Mouse (Mus musculus) gastrocnemius, postnatal 14 days (tissue): ENCODE data around the gene Gm11042. TPM values are rescaled to one million over a fixed set of nuclear protein-coding genes. Genes with fewer than 3 reads are reported as not detected.
A peak's percentile ranks its signal among the peaks of the same experiment; 100 is the strongest.

Experiments used
- DNase-seq: peaks from one replicate; pipeline ENCODE4 v3.0.0; 2021; ENCODE audit warnings: mixed read lengths
- intact Hi-C: fragments of 180-260 bp; cut with DNase I; formaldehyde crosslinking; loops from one replicate; pipeline ENCODE4 v1.15.1; 2025; ENCODE audit warnings: low total_unique reads
- long read RNA-seq, 2 experiments: library from polyadenylated mRNA; stranded (forward); transcript quantifications; one replicate each; pipeline ENCODE4 v2.0.0; 2021
- total RNA-seq, 2 experiments: library from RNA; stranded (reverse); gene quantifications; 2 replicates each; pipeline ENCODE4 v1.2.3; 2021

Gm11042 gene
- not detected for total RNA-seq
- long read RNA-seq, experiment 1 = 0 reads
- long read RNA-seq, experiment 2 = 0 reads

- intact Hi-C loops = no loop called here
- DNase-seq = no peak
Observed at GRCm38 (mm10) chr12:74316344-74316973, at the start of gene Gm11042. Gene Gm11042, minus strand, starts transcription at chr12:74316394.

- intact Hi-C loops = no loop called here
Observed at GRCm38 (mm10) chr12:74364477-74364876, 48.3 kb upstream of the Gm11042 start.

GRCm38 (mm10) chr12:74363076-74363475 lies 46.9 kb upstream of the Gm11042 start:
- intact Hi-C loops = no loop called here
- no peak for DNase-seq

More at GRCm38 (mm10) chr12:74364477-74364876, 48.3 kb upstream of the Gm11042 start:
- DNase-seq = no peak

- DNase-seq = no peak
- intact Hi-C loops = no loop called here
Observed at GRCm38 (mm10) chr12:74362453-74362852, 46.3 kb upstream of the Gm11042 start.

- intact Hi-C loops = no loop called here
Observed at GRCm38 (mm10) chr12:74359791-74360190, 43.6 kb upstream of the Gm11042 start.

GRCm38 (mm10) chr12:74357806-74358205 lies 41.6 kb upstream of the Gm11042 start:
- intact Hi-C loops = no loop called here
- no peak for DNase-seq

More at GRCm38 (mm10) chr12:74359791-74360190, 43.6 kb upstream of the Gm11042 start:
- no peak for DNase-seq

GRCm38 (mm10) chr12:74342720-74343119 lies 26.5 kb upstream of the Gm11042 start:
- intact Hi-C loops = no loop called here
- no peak for DNase-seq

- no peak for DNase-seq
- intact Hi-C loops = no loop called here
Observed at GRCm38 (mm10) chr12:74340070-74340469, 23.9 kb upstream of the Gm11042 start.

- intact Hi-C loops = loop anchor here (5.0 kb wide), 1 partner anchor 1054 kb away; no protein-coding TSS in a partner anchor
- no peak for DNase-seq
Observed at GRCm38 (mm10) chr12:74333706-74334105, 17.5 kb upstream of the Gm11042 start.

- DNase-seq = peak; percentile 74
- intact Hi-C loops = loop anchor here (5.0 kb wide), 1 partner anchor 1054 kb away; no protein-coding TSS in a partner anchor
Observed at GRCm38 (mm10) chr12:74333016-74333415, 16.8 kb upstream of the Gm11042 start.

- intact Hi-C loops = loop anchor here (5.0 kb wide), 1 partner anchor 1058 kb away; no protein-coding TSS in a partner anchor
- no peak for DNase-seq
Observed at GRCm38 (mm10) chr12:74329759-74330158, 13.6 kb upstream of the Gm11042 start.

GRCm38 (mm10) chr12:74326644-74327043 lies 10.4 kb upstream of the Gm11042 start:
- no peak for DNase-seq
- intact Hi-C loops = no loop called here

GRCm38 (mm10) chr12:74321981-74322380 lies 5.8 kb upstream of the Gm11042 start:
- intact Hi-C loops = loop anchor here (2.0 kb wide), 1 partner anchor 849 kb away; no protein-coding TSS in a partner anchor
- DNase-seq = no peak

- peak; percentile 55 for DNase-seq
- intact Hi-C loops = loop anchor here (2.0 kb wide), 1 partner anchor 850 kb away; no protein-coding TSS in a partner anchor
Observed at GRCm38 (mm10) chr12:74320318-74320717, 4.1 kb upstream of the Gm11042 start.

- intact Hi-C loops = no loop called here
- peak; percentile 70 for DNase-seq
Observed at GRCm38 (mm10) chr12:74316989-74317759, 980 bp upstream of the Gm11042 start.

- DNase-seq = no peak
- intact Hi-C loops = no loop called here
Observed at GRCm38 (mm10) chr12:74315221-74315620, 973 bp downstream of the Gm11042 start.

GRCm38 (mm10) chr12:74312611-74313010 lies 3.6 kb downstream of the Gm11042 start:
- no peak for DNase-seq
- intact Hi-C loops = no loop called here

GRCm38 (mm10) chr12:74303418-74304294 lies 12.5 kb downstream of the Gm11042 start:
- intact Hi-C loops = no loop called here
- no peak for DNase-seq

- intact Hi-C loops = no loop called here
- no peak for DNase-seq
Observed at GRCm38 (mm10) chr12:74301559-74301958, 14.6 kb downstream of the Gm11042 start.
